Mouse (Mus musculus) liver, embryonic 14.5 days (tissue): Measurements from ENCODE around the gene Minos1.

Experiments used
- CTCF ChIP-seq: IDR thresholded peaks from 2 replicates; pipeline ENCODE4 v1.5.1; 2016; ENCODE audit warnings: antibody characterized with exemption, low read depth, control low read depth
- EP300 ChIP-seq: IDR thresholded peaks from 2 replicates; pipeline ENCODE4 v1.6.1; 2016; ENCODE audit warnings: antibody characterized with exemption, low read depth

- TF ChIP-seq CTCF = no peak
- no peak for TF ChIP-seq EP300
Observed at GRCm38 (mm10) chr4:139111421-139111820, 19.5 kb downstream of the Minos1 start.
